8 mouse cellular contexts compared by ENCODE assay signal in genomic region chr10:60405460-60406177, GRCm38 (mm10). TPM values are rescaled to one million over a fixed set of nuclear protein-coding genes. Genes with fewer than 3 reads are reported as not detected.
DNase-seq lines count a peak whose midpoint lies in the region; ATAC-seq lines count a peak whose summit lies in the region.

No protein-coding gene starts in this region.

- 49% methylated on average over 7 of the region's 7 CpGs for WGBS in hindbrain, embryonic 15.5 days
- WGBS in hindbrain, embryonic 11.5 days, result 70% methylated on average over 7 of the region's 7 CpGs
- 37% methylated on average over 7 of the region's 7 CpGs for WGBS in limb, embryonic 15.5 days
- WGBS in midbrain, embryonic 11.5 days, result 59% methylated on average over 7 of the region's 7 CpGs

- no peak overlapping the region for H3K4me3 ChIP-seq in hindbrain, embryonic 15.5 days
- H3K4me3 ChIP-seq in hindbrain, embryonic 11.5 days (ENCODE audit: low read depth, low read length), result no peak overlapping the region
- no peak overlapping the region for H3K4me3 ChIP-seq in limb, embryonic 15.5 days
- no peak overlapping the region for H3K4me3 ChIP-seq in midbrain, embryonic 11.5 days (ENCODE audit: low read depth, low read length)

- peak overlapping the region; percentile 17 for H3K27ac ChIP-seq in hindbrain, embryonic 15.5 days (replicated peaks)
- no peak overlapping the region for H3K27ac ChIP-seq in hindbrain, embryonic 11.5 days (ENCODE audit: low read depth, low read length)
- peak overlapping the region; percentile 78 for H3K27ac ChIP-seq in limb, embryonic 15.5 days
- H3K27ac ChIP-seq in midbrain, embryonic 11.5 days (ENCODE audit: low read depth, low read length), result no peak overlapping the region

- H3K9me3 ChIP-seq in hindbrain, embryonic 15.5 days, result no peaks in the 10 kb centered on the region
- H3K9me3 ChIP-seq in hindbrain, embryonic 11.5 days (ENCODE audit: control insufficient read depth, low read length), result no peaks in the 10 kb centered on the region
- H3K9me3 ChIP-seq in limb, embryonic 15.5 days, result no peaks in the 10 kb centered on the region
- no peaks in the 10 kb centered on the region for H3K9me3 ChIP-seq in midbrain, embryonic 11.5 days (ENCODE audit: control insufficient read depth, low read length)

- no peaks in the 10 kb centered on the region; the same call in 1 of the 2 replicates for H3K27me3 ChIP-seq in hindbrain, embryonic 15.5 days
- H3K27me3 ChIP-seq in hindbrain, embryonic 11.5 days (ENCODE audit: control insufficient read depth, insufficient read depth, low read length), result no peaks in the 10 kb centered on the region
- peaks cover 4% of the 10 kb centered on the region; the same call in 1 of the 2 replicates for H3K27me3 ChIP-seq in limb, embryonic 15.5 days
- no peaks in the 10 kb centered on the region for H3K27me3 ChIP-seq in midbrain, embryonic 11.5 days (ENCODE audit: control insufficient read depth, insufficient read depth, low read length)

- peaks cover 3% of the 10 kb centered on the region; the same call in 1 of the 2 replicates for H3K4me1 ChIP-seq in hindbrain, embryonic 15.5 days (replicated peaks)
- no peaks in the 10 kb centered on the region for H3K4me1 ChIP-seq in hindbrain, embryonic 11.5 days (replicated peaks; ENCODE audit: control insufficient read depth, insufficient read depth, low read length)
- H3K4me1 ChIP-seq in limb, embryonic 15.5 days, result peaks cover 22% of the 10 kb centered on the region
- H3K4me1 ChIP-seq in midbrain, embryonic 11.5 days (ENCODE audit: control insufficient read depth, insufficient read depth, low read length), result no peaks in the 10 kb centered on the region

- no peaks in the 10 kb centered on the region for H3K36me3 ChIP-seq in hindbrain, embryonic 15.5 days
- H3K36me3 ChIP-seq in hindbrain, embryonic 11.5 days (ENCODE audit: control insufficient read depth, insufficient read depth, low read length), result no peaks in the 10 kb centered on the region
- no peaks in the 10 kb centered on the region for H3K36me3 ChIP-seq in limb, embryonic 15.5 days
- no peaks in the 10 kb centered on the region for H3K36me3 ChIP-seq in midbrain, embryonic 11.5 days (ENCODE audit: control insufficient read depth, insufficient read depth, low read length)

- peak; percentile 61 for ATAC-seq in hindbrain, embryonic 15.5 days (ENCODE audit: low FRiP score, low read depth)
- no peak for ATAC-seq in hindbrain, embryonic 11.5 days (ENCODE audit: low FRiP score)
- peak; percentile 65; the same call in 1 of the 2 replicates for ATAC-seq in limb, embryonic 15.5 days (ENCODE audit: insufficient number of reproducible peaks, low FRiP score, low TSS enrichment, low read depth)
- ATAC-seq in midbrain, embryonic 11.5 days (ENCODE audit: low FRiP score), result no peak

- H3K9ac ChIP-seq in hindbrain, embryonic 15.5 days, result no peak overlapping the region
- H3K9ac ChIP-seq in hindbrain, embryonic 11.5 days (ENCODE audit: low read depth, low read length), result no peak overlapping the region
- no peak overlapping the region for H3K9ac ChIP-seq in limb, embryonic 15.5 days
- no peak overlapping the region for H3K9ac ChIP-seq in midbrain, embryonic 11.5 days (ENCODE audit: low read length)

- no peak overlapping the region for H3K4me2 ChIP-seq in hindbrain, embryonic 15.5 days
- H3K4me2 ChIP-seq in hindbrain, embryonic 11.5 days (replicated peaks; ENCODE audit: low read depth, low read length), result no peak overlapping the region
- H3K4me2 ChIP-seq in limb, embryonic 15.5 days, result no peak overlapping the region
- H3K4me2 ChIP-seq in midbrain, embryonic 11.5 days, result no peak overlapping the region

- DNase-seq in hindbrain, embryonic 11.5 days (ENCODE audit: low spot score), result no peak
- DNase-seq in cerebellum, adult 9-11 months, result peak; percentile 43
- DNase-seq in heart, adult 8-10 months (ENCODE audit: low spot score), result peak; percentile 33
- no peak for DNase-seq in retina, embryonic 14.5 days (ENCODE audit: low spot score)
- no peak for DNase-seq in spleen, postnatal 10 days (ENCODE audit: low spot score in 2 of 2)
- DNase-seq in midbrain, embryonic 11.5 days (ENCODE audit: low spot score, missing footprints), result no peak

RNA-seq across cellular contexts. Expression of gene Gm17455, which starts 6.1 kb away (rescaled TPM):
- 11.7 and 16.8 TPM in 2 replicates for polyA plus RNA-seq in hindbrain, embryonic 15.5 days (2015; fragmentation: Nextera tagmentation; extraction: Ambion mirVana)
- polyA plus RNA-seq in hindbrain, embryonic 11.5 days (2014; fragmentation: Nextera tagmentation; extraction: Ambion mirVana), result 6.3 and 8.3 TPM in 2 replicates
- total RNA-seq in heart, adult 8-10 months (2022), result not detected
- polyA plus RNA-seq in limb, embryonic 15.5 days (2015; fragmentation: Nextera tagmentation; extraction: Ambion mirVana), result 1.2 and 4.0 TPM in 2 replicates
- polyA plus RNA-seq in midbrain, embryonic 11.5 days (2014; fragmentation: Nextera tagmentation; extraction: Ambion mirVana), result 3.0 and 3.7 TPM in 2 replicates

RNA-seq across cellular contexts. Expression of gene Vsir, which starts 59.0 kb away (rescaled TPM):
- 2.5 and 3.2 TPM in 2 replicates for polyA plus RNA-seq in hindbrain, embryonic 15.5 days (2015; fragmentation: Nextera tagmentation; extraction: Ambion mirVana)
- 1.3 and 2.5 TPM in 2 replicates for polyA plus RNA-seq in hindbrain, embryonic 11.5 days (2014; fragmentation: Nextera tagmentation; extraction: Ambion mirVana)
- 10 to 100 TPM; 11.2 to 19.9 (median 15.0) TPM for total RNA-seq in heart, adult 8-10 months (2022)
- polyA plus RNA-seq in limb, embryonic 15.5 days (2015; fragmentation: Nextera tagmentation; extraction: Ambion mirVana), result 3.4 and 6.7 TPM in 2 replicates
- polyA plus RNA-seq in midbrain, embryonic 11.5 days (2014; fragmentation: Nextera tagmentation; extraction: Ambion mirVana), result 1.7 and 2.3 TPM in 2 replicates

Comparison
In these comparisons a context has a peak if more than half of its experiments do, and no peak if none do; other contexts are left out.
1. ATAC-seq: peak in hindbrain, embryonic 15.5 days (single experiment) and limb, embryonic 15.5 days (single experiment); none in hindbrain, embryonic 11.5 days (single experiment) and midbrain, embryonic 11.5 days (single experiment).
2. H3K27ac ChIP-seq: peak in hindbrain, embryonic 15.5 days (single experiment) and limb, embryonic 15.5 days (single experiment); none in hindbrain, embryonic 11.5 days (single experiment) and midbrain, embryonic 11.5 days (single experiment).
3. DNase-seq: peak in cerebellum, adult 9-11 months (single experiment) and heart, adult 8-10 months (single experiment); none in hindbrain, embryonic 11.5 days (single experiment), retina, embryonic 14.5 days (single experiment), spleen, postnatal 10 days (0 of 2) and midbrain, embryonic 11.5 days (single experiment).